Mouse (Mus musculus) spleen, adult 2 months (tissue): ENCODE results near the gene Tcta.

Experiments
- CTCF ChIP-seq: fragments of 200-500 bp; IDR thresholded peaks from 2 replicates; pipeline ENCODE4 v1.5.1; 2011; ENCODE audit warnings: mild to moderate bottlenecking, inconsistent platforms; ENCODE audit not compliant: insufficient read depth, insufficient read length, insufficient replicate concordance; ENCODE audit errors: extremely low read depth
- POLR2A ChIP-seq: fragments of 200-500 bp; IDR thresholded peaks from 2 replicates; pipeline ENCODE4 v1.6.1; 2011; ENCODE audit warnings: low read depth, low read length, inconsistent platforms

DNA sequence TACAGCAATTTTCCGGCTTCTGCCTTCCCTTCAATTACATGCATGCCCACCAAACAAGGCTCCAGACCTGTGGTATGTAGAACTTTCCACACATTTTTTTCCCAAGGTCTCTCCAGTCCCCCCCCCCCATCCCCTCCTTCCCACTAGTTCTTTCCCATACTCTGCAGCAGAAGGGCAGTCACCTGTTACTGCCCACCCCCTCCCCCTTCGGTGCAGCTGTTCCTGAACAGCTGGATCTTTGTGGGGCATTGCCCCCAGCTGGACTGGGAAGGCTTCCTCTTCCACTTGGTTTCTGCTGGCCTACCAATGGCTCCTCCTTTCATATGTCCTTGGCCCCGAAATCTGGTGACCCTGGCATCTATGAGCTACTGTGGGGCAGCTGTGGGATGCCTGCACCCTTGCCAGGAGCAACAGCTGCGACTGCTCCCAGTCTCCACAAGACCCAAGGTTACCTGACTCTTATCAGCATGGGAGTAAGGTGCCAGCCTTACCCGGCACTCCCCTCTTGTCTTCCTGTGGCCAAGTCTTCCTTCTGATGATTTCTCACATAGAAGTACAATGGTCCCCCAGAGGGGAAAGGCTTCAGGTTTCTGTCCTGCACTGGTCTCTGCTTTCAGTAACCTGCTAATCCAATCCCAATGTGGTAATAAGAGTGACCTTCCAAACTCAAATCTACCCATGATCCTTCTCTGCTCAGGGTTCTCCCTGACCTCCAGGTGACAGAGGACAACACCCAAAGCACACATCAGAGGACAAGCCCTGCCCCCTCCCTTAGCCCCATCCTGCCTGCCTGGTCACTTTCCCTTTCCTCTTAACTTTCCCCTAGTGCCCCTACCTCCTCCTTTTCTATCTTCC is 31.3 kb downstream of the Tcta start:
- TF ChIP-seq POLR2A (no peak), CTCF (no peak)
